Mouse (Mus musculus): Measurements from ENCODE around the gene Clasp1. TPM values are rescaled to one million over a fixed set of nuclear protein-coding genes. Genes with fewer than 3 reads are reported as not detected.
"Not testable (repeated sequence)": the region's sequence is repeated elsewhere in the genome, so short reads cannot be mapped to it uniquely, and the experiment has no call there.

The Clasp1 gene
- polyA plus RNA-seq, 1 experiment from 2014 or later, result 44.1 TPM

DNA sequence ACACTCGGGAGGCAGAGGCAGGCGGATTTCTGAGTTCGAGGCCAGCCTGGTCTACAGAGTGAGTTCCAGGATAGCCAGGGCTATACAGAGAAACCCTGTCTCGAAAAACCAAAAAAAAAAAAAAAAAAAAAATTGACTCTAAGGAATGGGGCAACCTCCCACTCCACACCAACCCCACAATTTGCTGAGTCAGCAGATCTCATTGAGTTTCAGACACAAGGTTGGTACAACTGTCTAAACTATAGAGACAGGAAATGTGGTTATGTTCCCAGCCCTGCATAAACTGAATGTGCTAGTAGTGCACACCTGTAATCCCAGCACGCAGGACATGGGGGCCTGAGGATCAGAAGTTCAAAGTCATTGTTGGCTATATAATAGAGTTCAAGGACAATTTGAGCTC lies 232.2 kb downstream of the Clasp1 start:
- not testable (repeated sequence) for H3K9ac ChIP-seq; H3K9me3 ChIP-seq; H3K4me2 ChIP-seq; H3K4me3 ChIP-seq; ATAC-seq (ENCODE audit: borderline replicate concordance, extremely low read depth, low FRiP score, low TSS enrichment); H3K36me3 ChIP-seq; H3K27ac ChIP-seq; H3K27me3 ChIP-seq; H3K4me1 ChIP-seq
- 84% methylated on average over 5 of the region's 5 CpGs for WGBS

DNA sequence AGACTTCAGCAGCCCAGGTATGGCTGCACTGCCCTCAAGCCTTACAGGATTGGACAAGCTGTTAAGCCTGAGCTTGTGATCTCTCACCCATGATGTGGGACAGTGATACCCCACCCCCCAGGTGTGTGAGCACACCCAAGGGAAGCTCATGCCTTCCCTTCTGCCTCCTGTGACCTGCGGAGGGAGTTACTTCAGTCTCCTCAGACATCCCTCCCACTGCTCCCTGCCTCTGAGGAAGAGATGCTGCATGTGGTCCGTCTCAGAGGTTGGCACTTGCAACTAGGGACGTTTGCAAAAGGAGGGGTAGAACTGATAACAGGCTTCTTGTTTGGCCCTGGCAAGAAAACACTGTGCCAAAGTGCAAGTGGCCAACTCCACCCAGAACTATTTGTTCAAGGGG lies 234.0 kb downstream of the Clasp1 start:
- H3K9me3 ChIP-seq, result no peaks in the 10 kb centered on the region
- ATAC-seq (ENCODE audit: borderline replicate concordance, extremely low read depth, low FRiP score, low TSS enrichment), result no peak
- 43% methylated on average over 3 of the region's 3 CpGs for WGBS
- no peak overlapping the region for H3K4me3 ChIP-seq
- no peak overlapping the region for H3K9ac ChIP-seq
- H3K36me3 ChIP-seq, result no peaks in the 10 kb centered on the region
- H3K27ac ChIP-seq, result no peak overlapping the region
- peaks cover 17% of the 10 kb centered on the region; the same call in 1 of the 2 replicates for H3K27me3 ChIP-seq
- no peaks in the 10 kb centered on the region for H3K4me1 ChIP-seq
- H3K4me2 ChIP-seq, result no peak overlapping the region

DNA sequence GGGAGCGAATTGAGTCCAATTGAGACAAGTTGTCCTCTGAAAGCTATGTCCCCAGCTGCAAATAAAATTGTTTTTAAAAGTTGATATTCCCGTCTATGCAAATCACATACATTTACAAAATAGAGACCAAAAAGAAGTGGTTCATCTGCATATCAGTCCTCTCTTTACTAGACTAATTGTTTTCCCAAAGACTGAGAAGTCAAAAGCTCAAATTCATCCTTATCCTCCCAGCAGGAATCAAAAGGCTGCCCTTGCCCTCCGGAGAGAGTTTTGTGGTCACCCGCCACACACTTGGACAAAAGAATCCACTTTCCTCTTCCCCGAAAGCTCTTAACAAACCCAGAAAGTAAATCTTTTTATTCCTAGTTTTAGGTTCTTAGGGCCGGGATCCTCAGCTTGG lies 236.6 kb downstream of the Clasp1 start:
- no peak overlapping the region for H3K27ac ChIP-seq
- H3K4me1 ChIP-seq, result no peaks in the 10 kb centered on the region
- H3K4me2 ChIP-seq, result no peak overlapping the region
- no peaks in the 10 kb centered on the region for H3K9me3 ChIP-seq
- no peak overlapping the region for H3K4me3 ChIP-seq
- H3K36me3 ChIP-seq, result no peaks in the 10 kb centered on the region
- WGBS, result 44% methylated on average over 6 of the region's 6 CpGs
- no peak overlapping the region for H3K9ac ChIP-seq
- ATAC-seq (ENCODE audit: borderline replicate concordance, extremely low read depth, low FRiP score, low TSS enrichment), result no peak
- peaks cover 27% of the 10 kb centered on the region; the same call in 1 of the 2 replicates for H3K27me3 ChIP-seq

DNA sequence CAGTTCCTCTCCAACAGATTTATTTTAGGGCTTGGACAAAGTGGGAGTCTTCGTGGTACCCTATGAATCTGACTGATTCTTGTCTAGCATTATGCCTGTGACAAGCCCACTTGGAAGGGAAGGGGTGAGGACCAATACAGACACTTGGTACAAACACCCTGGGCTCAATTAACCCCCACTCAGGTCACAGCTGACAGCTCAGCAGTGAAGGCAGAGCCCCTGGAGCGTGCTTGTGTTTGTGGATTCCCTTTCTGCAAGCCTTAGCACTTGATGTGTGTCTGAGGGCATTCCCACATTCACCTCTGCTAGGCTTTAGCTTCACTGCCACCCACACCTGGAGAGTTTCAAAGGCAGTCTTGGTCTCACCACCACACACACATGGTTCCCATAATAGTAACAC lies 237.1 kb downstream of the Clasp1 start:
- Histone ChIP-seq H3K4me2 (no peak overlapping the region), H3K9ac (no peak overlapping the region), H3K4me1 (no peaks in the 10 kb centered on the region), H3K9me3 (no peaks in the 10 kb centered on the region), H3K36me3 (no peaks in the 10 kb centered on the region), H3K27ac (no peak overlapping the region), H3K27me3 (peaks cover 27% of the 10 kb centered on the region; the same call in 1 of the 2 replicates), H3K4me3 (no peak overlapping the region)
- WGBS, result 48% methylated on average over 2 of the region's 2 CpGs
- no peak for ATAC-seq (ENCODE audit: borderline replicate concordance, extremely low read depth, low FRiP score, low TSS enrichment)

DNA sequence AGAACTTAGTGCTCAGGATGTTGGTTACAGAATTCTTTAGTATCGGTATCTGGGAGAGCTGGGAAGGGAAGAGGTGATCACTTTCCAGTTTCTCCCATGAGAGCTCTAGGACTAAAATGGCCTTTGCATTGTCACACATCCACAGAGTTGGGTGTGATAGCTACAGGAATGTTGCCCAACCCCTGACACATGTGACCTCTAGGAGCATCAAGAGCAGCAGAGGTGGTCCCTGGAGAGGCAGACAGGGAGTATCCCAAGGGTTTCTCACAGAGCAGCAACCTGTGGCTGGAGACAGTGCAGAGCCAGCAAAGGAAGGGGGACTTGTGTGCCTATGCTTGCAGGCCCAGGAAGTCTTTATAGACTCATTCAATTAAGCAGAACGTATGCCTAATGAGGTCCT lies 237.6 kb downstream of the Clasp1 start:
- ATAC-seq (ENCODE audit: borderline replicate concordance, extremely low read depth, low FRiP score, low TSS enrichment), result no peak
- Histone ChIP-seq H3K9me3 (no peaks in the 10 kb centered on the region), H3K27ac (no peak overlapping the region), H3K9ac (no peak overlapping the region), H3K4me1 (no peaks in the 10 kb centered on the region), H3K36me3 (no peaks in the 10 kb centered on the region), H3K27me3 (peaks cover 27% of the 10 kb centered on the region; the same call in 1 of the 2 replicates), H3K4me3 (no peak overlapping the region), H3K4me2 (no peak overlapping the region)
- WGBS, result 87% methylated on average over 2 of the region's 2 CpGs

DNA sequence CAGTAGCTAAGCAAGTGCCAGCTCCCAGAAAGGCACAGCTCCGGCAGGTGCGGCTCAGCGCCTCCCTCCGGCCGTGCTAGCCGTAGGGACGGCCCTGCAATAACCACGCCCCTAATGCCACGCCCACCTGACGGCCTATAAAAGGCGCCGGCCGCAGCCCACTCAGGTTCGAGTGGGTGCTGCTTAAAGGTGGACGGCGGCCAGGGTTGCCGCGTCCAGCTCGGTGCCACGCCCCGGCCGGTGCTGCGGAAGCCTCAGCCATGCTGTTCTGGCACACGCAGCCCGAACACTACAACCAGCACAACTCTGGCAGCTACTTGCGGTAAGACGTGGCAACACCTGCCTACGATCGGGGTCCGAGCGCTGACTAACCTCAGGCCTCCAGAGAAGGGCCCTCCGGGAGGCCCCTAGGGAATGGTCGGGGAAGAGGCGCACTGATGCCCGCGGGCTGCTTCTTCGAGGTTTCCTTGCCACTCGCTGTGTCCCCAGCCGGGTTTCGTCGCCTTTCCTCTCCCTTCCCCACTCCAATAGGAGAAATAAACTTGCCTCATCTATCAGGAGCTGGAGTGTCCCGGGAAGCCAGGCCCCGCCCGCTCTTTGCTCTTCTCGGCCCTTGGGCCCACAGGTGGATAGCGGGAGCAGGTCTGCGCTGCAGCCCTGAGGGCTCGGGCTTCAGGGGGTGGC lies 239.1 kb downstream of the Clasp1 start, which contains the start of gene Tfcp2l1:
TSS of gene Tfcp2l1 (plus strand) at position 165 of the 684 bp plus-strand sequence.
- Histone ChIP-seq H3K4me2 (peak within 1 kb of the TSS; percentile 73), H3K27ac (no peak within 1 kb of the TSS), H3K9me3 (no peaks in the 10 kb centered on the region), H3K9ac (peak within 1 kb of the TSS; percentile 21; the same call in 1 of the 2 replicates), H3K36me3 (no peaks in the 10 kb centered on the region), H3K27me3 (peaks cover 27% of the 10 kb centered on the region; the same call in 1 of the 2 replicates), H3K4me3 (peak within 1 kb of the TSS; percentile 43), H3K4me1 (no peaks in the 10 kb centered on the region)
- 1% methylated on average over 48 of the region's 48 CpGs for WGBS
- peak; percentile 89 for ATAC-seq (ENCODE audit: borderline replicate concordance, extremely low read depth, low FRiP score, low TSS enrichment)

DNA sequence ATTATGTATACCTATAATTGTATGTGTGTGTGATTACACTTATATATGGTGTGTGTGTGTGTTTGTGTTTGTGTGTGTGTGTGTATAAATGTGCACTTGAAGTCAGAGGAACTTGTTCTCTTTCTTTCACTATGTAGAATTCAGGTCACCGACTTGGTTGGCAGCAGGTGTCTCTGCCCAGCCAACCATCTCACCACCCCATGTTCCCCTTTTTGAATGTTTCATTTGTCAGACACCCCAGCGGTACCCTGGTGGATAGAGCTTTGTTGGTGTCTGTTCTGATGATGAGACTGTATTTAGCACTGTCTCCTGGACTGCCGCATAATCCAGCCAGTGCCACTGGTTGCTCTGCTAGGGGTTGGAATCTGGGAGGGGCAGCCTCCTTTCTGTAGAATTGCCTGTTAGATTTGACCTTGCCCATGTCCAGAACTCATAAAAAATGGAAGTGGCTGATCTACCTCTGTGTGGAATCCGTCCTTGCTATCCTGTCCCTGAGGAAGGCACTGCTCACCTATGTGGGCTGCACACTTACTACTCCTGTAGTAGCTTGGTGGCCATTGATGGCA lies 244.6 kb downstream of the Clasp1 start:
- Histone ChIP-seq H3K27ac (no peak overlapping the region), H3K9ac (no peak overlapping the region), H3K4me3 (no peak overlapping the region), H3K36me3 (no peaks in the 10 kb centered on the region), H3K4me1 (no peaks in the 10 kb centered on the region), H3K4me2 (no peak overlapping the region), H3K27me3 (0 out of 2 replicates have a peak, but pooled peaks cover 4% of the 10 kb centered on the region), H3K9me3 (no peaks in the 10 kb centered on the region)
- WGBS, result 81% methylated on average over 4 of the region's 4 CpGs
- ATAC-seq (ENCODE audit: borderline replicate concordance, extremely low read depth, low FRiP score, low TSS enrichment), result no peak

DNA sequence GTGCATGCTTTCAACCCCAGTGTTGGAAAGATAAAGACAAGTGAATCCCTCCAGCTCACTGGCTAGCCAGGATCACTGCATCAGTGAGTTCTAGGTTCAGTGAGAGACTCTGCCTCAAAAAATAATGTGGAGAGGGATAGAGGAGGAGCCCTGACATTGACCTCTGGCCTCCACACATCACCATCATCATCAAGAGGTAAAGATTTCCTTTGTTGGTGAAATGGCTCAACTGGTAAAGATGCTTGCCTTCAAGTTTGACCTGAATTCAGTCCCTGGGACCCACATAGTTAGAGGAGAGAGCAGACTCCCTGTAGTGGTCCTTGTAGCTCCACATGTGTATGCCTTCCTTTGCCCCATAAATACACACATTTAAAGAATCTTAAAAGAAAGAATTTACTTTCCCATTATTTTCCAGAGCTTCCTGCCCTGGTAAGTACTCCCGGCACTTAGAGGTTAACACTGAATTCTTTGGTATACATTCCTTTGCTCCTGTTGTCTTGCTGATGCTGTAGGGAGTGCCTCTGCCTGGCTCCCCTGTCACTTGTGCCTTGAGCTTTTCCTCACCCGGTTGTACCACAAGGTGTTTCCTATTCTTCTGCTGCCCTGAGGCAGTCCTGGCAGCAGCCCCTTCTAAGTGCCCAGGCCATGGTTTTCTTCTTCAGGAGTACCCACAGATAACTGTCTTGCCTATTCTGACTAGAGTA lies 253.6 kb downstream of the Clasp1 start:
- Histone ChIP-seq H3K4me3 (no peak overlapping the region), H3K9ac (no peak overlapping the region), H3K27ac (no peak overlapping the region), H3K36me3 (no peaks in the 10 kb centered on the region), H3K4me1 (no peaks in the 10 kb centered on the region; the same call in 1 of the 2 replicates), H3K4me2 (no peak overlapping the region), H3K9me3 (no peaks in the 10 kb centered on the region), H3K27me3 (no peaks in the 10 kb centered on the region)
- WGBS, result 70% methylated on average over 2 of the region's 2 CpGs
- ATAC-seq (ENCODE audit: borderline replicate concordance, extremely low read depth, low FRiP score, low TSS enrichment), result no peak

DNA sequence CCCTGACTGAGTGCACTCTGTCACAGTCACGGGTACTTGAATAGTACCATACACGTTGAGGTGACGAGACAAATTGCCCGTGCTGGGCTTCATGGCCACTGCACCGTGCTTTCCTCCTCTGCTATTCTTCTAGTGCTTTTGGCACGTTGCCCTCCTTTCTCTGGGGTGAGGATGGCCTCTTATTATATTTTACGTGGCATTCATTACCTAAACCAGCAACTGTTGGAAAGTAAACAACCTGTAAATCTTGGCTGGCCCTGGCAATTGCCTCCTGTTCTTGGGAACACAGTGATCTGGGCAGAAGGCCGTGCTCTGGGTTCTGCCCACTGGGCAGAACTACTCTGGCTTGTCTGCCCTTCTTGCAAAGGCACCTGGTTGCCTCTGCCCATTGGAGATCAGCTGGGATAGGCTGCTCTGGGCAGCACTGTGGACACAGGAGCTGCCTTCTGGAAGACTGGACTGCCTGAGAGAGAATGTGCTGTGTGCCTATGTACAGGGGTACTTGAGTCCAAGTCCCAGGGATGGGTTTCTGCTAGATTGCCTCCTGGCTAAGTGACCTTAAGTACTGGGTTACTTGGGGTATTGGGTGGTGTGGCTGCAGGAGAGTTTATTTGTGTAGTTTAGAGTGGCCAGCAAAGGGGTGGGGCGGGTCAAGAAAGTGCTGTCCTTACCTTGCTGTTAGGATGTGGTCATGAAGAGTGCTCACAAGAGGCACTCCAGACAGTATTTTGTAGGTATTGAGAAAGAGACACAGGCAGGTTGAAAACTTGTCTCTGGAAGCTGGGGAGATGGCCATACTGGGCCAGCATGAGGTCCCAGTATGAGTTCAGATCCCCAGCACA lies 254.5 kb downstream of the Clasp1 start:
- H3K27me3 ChIP-seq, result no peaks in the 10 kb centered on the region
- H3K27ac ChIP-seq, result no peak overlapping the region
- no peaks in the 10 kb centered on the region for H3K36me3 ChIP-seq
- no peak overlapping the region for H3K4me2 ChIP-seq
- H3K9ac ChIP-seq, result no peak overlapping the region
- H3K4me1 ChIP-seq, result no peaks in the 10 kb centered on the region; the same call in 1 of the 2 replicates
- no peak overlapping the region for H3K4me3 ChIP-seq
- peak; percentile 73; the same call in 1 of the 2 replicates for ATAC-seq (ENCODE audit: borderline replicate concordance, extremely low read depth, low FRiP score, low TSS enrichment)
- WGBS, result 42% methylated on average over 9 of the region's 9 CpGs
- H3K9me3 ChIP-seq, result no peaks in the 10 kb centered on the region

DNA sequence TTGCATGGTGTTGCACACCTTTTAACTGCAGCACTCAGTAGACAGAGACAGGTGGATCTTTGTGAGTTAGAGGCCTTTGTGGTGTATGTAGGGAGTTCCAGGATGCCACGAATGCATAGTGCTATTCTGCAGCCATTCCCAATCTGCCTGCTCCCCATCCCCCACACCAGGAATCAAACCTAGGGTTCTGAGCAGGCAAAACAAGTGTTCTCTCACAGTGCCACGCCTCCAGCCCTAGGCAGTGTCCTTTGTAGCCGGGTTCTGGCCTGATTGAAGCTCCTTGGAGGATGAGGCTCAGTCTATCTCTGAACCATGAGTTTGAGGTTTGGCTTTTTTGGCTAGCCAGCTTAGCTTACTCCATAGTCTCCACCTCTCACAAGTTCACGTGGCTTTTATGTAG lies 256.8 kb downstream of the Clasp1 start:
- WGBS, result 61% methylated on average over 4 of the region's 4 CpGs
- ATAC-seq (ENCODE audit: borderline replicate concordance, extremely low read depth, low FRiP score, low TSS enrichment), result no peak
- H3K9ac ChIP-seq, result no peak overlapping the region
- no peak overlapping the region for H3K27ac ChIP-seq
- H3K27me3 ChIP-seq, result no peaks in the 10 kb centered on the region
- H3K4me2 ChIP-seq, result no peak overlapping the region
- H3K4me1 ChIP-seq, result peaks cover 12% of the 10 kb centered on the region
- no peaks in the 10 kb centered on the region for H3K9me3 ChIP-seq
- H3K36me3 ChIP-seq, result no peaks in the 10 kb centered on the region
- H3K4me3 ChIP-seq, result no peak overlapping the region

DNA sequence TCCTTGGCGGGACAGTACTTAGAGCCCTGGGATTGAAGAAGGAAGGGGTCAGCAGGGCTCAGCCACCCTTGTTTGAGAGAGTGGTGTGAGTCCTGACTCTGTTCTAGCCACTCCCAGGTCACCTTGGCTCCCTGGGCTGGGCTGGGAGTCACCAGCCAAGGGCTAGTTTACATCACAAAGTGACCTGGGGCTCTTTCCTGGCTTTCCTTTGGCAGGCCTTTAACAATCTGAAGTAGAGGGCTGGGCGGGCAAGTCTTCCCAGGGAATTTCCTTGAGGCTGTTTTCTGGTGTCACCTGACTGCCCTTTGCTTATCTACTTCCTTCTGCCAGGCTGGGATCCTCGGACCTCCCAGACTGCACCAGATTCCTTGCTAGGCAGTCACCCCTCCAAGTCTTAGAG lies 259.2 kb downstream of the Clasp1 start:
- Histone ChIP-seq H3K9me3 (no peaks in the 10 kb centered on the region), H3K9ac (no peak overlapping the region), H3K4me3 (no peak overlapping the region), H3K36me3 (no peaks in the 10 kb centered on the region), H3K4me2 (no peak overlapping the region), H3K27me3 (no peaks in the 10 kb centered on the region), H3K27ac (no peak overlapping the region), H3K4me1 (peaks cover 17% of the 10 kb centered on the region)
- no peak for ATAC-seq (ENCODE audit: borderline replicate concordance, extremely low read depth, low FRiP score, low TSS enrichment)
- WGBS, result 11% methylated on average over 3 of the region's 3 CpGs

All from lung, embryonic 15.5 days (tissue).